Mouse (Mus musculus) midbrain, embryonic 12.5 days (tissue): ENCODE measurements at regions not wholly inside any gene's neighbourhood (a gene's known extent, or its start where the extent isn't known, plus 50 kb on each side); places are given as distances from the start of the nearest gene placed in this dataset.

Experiments used
- ATAC-seq: fragments of 200-750 bp; cut with Nextera tagmentation; 2 replicates; pipeline ENCODE4 v1.8.0; 2017; ENCODE audit warnings: low read depth, moderate TSS enrichment, moderate library complexity; ENCODE audit not compliant: low FRiP score
- H3K27ac ChIP-seq: fragments of 300-500 bp; sonication (generic); replicated peaks from 2 replicates; pipeline ENCODE4 v1.5.1; 2016; ENCODE audit warnings: mild to moderate bottlenecking
- H3K27me3 ChIP-seq: fragments of 300-500 bp; sonication (generic); 2 replicates; pipeline ENCODE4 v1.6.1; 2016; ENCODE audit warnings: mild to moderate bottlenecking
- H3K36me3 ChIP-seq: fragments of 300-500 bp; sonication (generic); 2 replicates; pipeline ENCODE4 v1.6.1; 2016
- H3K4me1 ChIP-seq: fragments of 300-500 bp; sonication (generic); 2 replicates; pipeline ENCODE4 v1.6.1; 2016
- H3K4me2 ChIP-seq: fragments of 300-500 bp; sonication (generic); replicated peaks from 2 replicates; pipeline ENCODE4 v1.6.1; 2016; ENCODE audit warnings: mild to moderate bottlenecking, moderate library complexity
- H3K4me3 ChIP-seq: fragments of 300-500 bp; sonication (generic); 2 replicates; pipeline ENCODE4 v1.5.1; 2016; ENCODE audit warnings: mild to moderate bottlenecking
- H3K9ac ChIP-seq: fragments of 300-500 bp; sonication (generic); replicated peaks from 2 replicates; pipeline ENCODE4 v1.6.1; 2016; ENCODE audit warnings: mild to moderate bottlenecking, moderate library complexity
- H3K9me3 ChIP-seq: fragments of 300-500 bp; sonication (generic); 2 replicates; pipeline ENCODE4 v1.6.1; 2016; ENCODE audit warnings: mild to moderate bottlenecking
- WGBS: fragments of 180-500 bp; shearing (Covaris S2); methylation state at CpG from one replicate; pipeline ENCODE4 v1.1.7; 2016; 5-methylcytosine and 5-hydroxymethylcytosine counted together

DNA sequence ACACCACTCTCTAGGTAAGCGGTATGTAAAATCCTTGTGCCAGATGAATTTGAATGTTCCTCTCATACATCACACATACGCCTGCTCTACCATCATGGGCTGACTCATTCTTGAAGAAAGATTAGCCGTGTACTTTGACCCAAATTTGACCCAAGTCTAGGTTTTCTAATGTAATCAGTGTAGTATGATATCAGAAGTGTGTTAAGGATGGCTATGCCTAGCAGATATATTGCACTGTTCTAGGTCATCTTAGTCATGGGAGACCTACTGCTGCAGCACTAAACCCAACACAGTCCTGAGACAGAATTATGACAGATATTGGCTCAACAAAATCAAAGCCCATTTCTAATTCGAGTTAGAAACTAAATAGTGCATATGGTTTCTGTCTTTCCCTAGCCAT lies 255.1 kb downstream of the Fam49a start:
- H3K27me3 ChIP-seq = no peaks in the 10 kb centered on the region
- no peaks in the 10 kb centered on the region for H3K36me3 ChIP-seq
- H3K9ac ChIP-seq = no peak overlapping the region
- no peak overlapping the region for H3K27ac ChIP-seq
- no peaks in the 10 kb centered on the region for H3K4me1 ChIP-seq
- ATAC-seq = no peak
- no peaks in the 10 kb centered on the region for H3K9me3 ChIP-seq
- H3K4me3 ChIP-seq = no peak overlapping the region
- WGBS = 88% methylated on average over 4 of the region's 4 CpGs
- H3K4me2 ChIP-seq = no peak overlapping the region

DNA sequence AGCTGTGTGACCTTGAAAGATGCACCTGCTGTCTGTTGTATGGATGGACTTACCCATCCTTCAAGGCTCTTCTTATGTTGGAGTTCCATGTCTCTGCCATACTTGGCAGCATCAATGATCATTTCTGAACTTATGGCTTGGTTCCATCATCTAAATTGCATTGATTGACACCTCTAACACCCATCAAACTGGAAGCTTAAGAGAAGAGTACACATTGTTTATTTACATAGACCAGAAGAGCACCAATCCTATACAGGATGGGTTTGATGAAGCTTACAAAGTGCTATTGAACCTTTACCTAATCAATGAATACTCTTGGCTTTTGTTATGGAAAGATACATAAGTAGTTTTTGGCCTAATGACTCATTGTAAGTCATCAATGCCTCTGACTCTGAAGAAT lies 248.8 kb downstream of the Fam49a start:
- no peak overlapping the region for H3K9ac ChIP-seq
- no peak for ATAC-seq
- H3K4me3 ChIP-seq = no peak overlapping the region
- H3K27me3 ChIP-seq = no peaks in the 10 kb centered on the region
- H3K4me1 ChIP-seq = peaks cover 25% of the 10 kb centered on the region
- no peak overlapping the region for H3K27ac ChIP-seq
- no peaks in the 10 kb centered on the region for H3K9me3 ChIP-seq
- no peak overlapping the region for H3K4me2 ChIP-seq
- no peaks in the 10 kb centered on the region for H3K36me3 ChIP-seq

DNA sequence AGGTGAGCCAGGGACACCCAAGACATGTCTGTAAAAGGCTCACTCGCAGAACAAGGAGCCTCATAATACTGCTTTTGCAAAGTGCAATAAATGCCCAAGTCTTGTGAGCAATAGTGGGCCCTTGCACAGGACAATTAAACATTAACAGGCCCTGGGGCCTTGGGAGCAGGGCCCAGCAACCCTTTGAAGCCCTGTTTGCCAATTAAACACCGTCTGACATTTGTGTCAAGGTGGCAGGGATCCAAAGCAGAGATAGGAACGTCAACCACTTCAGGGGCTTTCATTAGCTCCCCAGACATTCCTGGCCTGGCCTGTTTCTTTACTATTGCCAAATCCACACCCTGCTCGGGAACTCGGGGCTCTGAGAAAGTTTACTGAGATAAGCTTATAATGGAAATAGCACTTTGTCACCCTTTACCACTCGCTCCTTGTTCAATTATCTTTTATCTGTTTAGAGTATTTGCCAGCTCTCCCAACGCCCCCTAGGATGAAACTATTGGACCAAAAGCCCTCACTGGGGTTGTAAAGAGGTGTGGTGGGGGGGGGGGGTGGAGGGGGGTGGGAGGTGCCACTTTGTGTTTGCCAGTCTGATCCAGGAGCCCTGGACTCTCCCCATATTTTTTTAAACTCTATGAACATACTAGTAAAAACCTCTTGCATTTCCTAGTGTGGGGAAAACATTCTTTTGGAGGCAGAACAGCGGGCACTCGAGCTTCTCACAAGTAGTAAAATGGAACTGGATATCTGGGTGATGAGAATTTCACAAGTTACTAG lies 247.4 kb downstream of the Fam49a start:
- no peaks in the 10 kb centered on the region for H3K27me3 ChIP-seq
- no peak overlapping the region for H3K9ac ChIP-seq
- H3K4me2 ChIP-seq = no peak overlapping the region
- no peaks in the 10 kb centered on the region for H3K9me3 ChIP-seq
- no peaks in the 10 kb centered on the region for H3K36me3 ChIP-seq
- H3K4me1 ChIP-seq = peaks cover 25% of the 10 kb centered on the region
- no peak overlapping the region for H3K4me3 ChIP-seq
- ATAC-seq = peak; percentile 49; the same call in 1 of the 2 replicates
- 56% methylated on average over 9 of the region's 9 CpGs for WGBS
- 0 out of 2 replicates have a peak overlapping the region, but pooled peaks have one; percentile 10 for H3K27ac ChIP-seq

DNA sequence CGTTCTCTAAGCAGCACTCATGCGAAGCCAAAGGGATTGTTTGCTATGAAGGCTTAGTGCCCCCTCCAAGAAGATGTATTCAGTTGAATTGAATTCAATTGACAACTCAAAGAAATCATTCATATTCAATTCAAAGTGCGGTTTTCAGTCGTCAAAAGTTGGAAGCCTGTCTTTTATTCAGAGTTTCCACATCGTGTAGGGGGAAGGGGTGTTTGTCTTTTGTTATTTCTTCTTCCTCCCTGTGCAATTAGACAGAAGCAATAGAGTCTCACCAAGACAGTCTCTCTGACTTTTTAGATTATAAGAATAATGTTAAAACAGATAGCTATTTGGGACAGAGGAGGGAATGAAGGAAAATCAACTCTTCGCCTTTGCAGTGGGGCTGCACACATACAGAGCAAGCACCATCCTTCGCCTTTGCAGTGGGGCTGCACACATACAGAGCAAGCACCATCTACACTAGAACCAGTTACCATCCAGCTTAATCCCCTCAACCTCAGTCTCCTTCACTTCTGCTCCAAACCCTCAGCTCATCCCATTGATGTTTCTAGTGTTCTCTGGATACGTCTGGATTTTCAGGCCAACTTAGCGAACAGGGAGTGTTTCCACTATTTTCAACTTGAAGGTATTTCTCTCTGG lies 246.7 kb downstream of the Fam49a start:
- no peaks in the 10 kb centered on the region for H3K27me3 ChIP-seq
- 0 out of 2 replicates have a peak overlapping the region, but pooled peaks have one; percentile 10 for H3K27ac ChIP-seq
- no peak overlapping the region for H3K4me3 ChIP-seq
- H3K4me1 ChIP-seq = peaks cover 25% of the 10 kb centered on the region
- no peak overlapping the region for H3K9ac ChIP-seq
- no peaks in the 10 kb centered on the region for H3K36me3 ChIP-seq
- no peak overlapping the region for H3K4me2 ChIP-seq
- 36% methylated on average over 9 of the region's 9 CpGs for WGBS
- peak; percentile 30; the same call in 1 of the 2 replicates for ATAC-seq
- no peaks in the 10 kb centered on the region for H3K9me3 ChIP-seq

DNA sequence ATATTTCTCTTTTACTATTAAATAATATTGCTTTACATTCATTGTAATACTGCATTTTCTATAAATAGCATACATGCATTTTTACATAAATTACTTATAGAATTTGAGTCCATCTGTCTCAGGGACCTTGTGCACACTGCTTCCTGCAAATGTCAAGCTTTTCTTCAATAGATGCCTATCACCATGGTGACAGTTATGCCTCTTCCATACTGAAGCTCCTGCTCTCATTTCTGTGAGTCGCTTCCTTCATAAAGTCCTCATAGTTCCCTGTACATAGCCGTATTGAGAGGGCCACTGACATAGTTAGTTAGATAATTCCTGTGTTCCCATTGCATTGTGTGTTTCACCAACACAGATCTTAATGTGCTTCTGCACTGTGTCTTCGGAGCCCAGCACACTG lies 244.7 kb downstream of the Fam49a start:
- Histone ChIP-seq H3K9me3 (no peaks in the 10 kb centered on the region), H3K27me3 (no peaks in the 10 kb centered on the region), H3K4me2 (no peak overlapping the region), H3K27ac (no peak overlapping the region), H3K9ac (no peak overlapping the region), H3K4me1 (peaks cover 25% of the 10 kb centered on the region), H3K36me3 (no peaks in the 10 kb centered on the region), H3K4me3 (no peak overlapping the region)
- ATAC-seq = no peak
- 84% methylated on average over 3 of the region's 3 CpGs for WGBS

DNA sequence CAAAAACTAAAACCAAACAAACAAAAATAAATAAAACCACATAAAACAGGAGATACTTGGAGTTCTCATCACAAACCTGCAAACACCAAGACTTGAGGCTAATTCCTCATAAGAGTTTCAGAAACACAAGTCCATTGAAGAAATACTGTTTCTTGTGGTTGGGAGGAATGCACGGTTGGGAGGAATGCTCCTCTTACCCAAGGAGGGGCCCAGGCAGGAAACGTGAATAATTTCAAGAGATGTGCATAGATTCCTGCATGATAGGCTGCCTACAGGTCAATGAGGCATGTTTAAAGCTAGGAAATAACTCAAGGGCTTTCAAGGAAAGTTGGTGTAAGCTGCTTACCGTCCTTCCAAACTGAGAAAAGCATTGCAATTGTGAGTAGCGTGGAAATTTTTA lies 243.7 kb downstream of the Fam49a start:
- no peaks in the 10 kb centered on the region for H3K36me3 ChIP-seq
- no peak overlapping the region for H3K9ac ChIP-seq
- peaks cover 25% of the 10 kb centered on the region for H3K4me1 ChIP-seq
- no peaks in the 10 kb centered on the region for H3K9me3 ChIP-seq
- WGBS = 88% methylated on average over 4 of the region's 4 CpGs
- no peak overlapping the region for H3K4me2 ChIP-seq
- H3K27me3 ChIP-seq = no peaks in the 10 kb centered on the region
- no peak for ATAC-seq
- H3K27ac ChIP-seq = no peak overlapping the region
- H3K4me3 ChIP-seq = no peak overlapping the region

DNA sequence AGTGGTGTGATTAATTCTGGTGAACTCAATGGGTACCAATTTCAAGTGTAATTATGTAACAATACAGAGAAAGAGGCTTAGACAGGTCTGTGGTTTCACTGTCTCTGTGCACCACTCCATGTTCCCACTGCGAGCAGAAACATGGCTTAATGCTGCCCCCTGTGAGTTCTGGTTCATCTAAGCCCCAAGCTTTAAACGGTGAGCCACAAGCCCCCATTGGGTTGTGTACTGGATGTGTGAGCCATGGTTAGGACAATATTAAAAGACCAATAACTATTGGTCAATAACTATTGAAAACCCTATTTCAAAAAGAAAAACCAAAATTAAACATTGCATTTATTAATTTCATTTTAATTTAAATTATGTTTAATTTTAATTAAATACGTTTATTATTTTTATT lies 238.0 kb downstream of the Fam49a start:
- H3K9me3 ChIP-seq = no peaks in the 10 kb centered on the region
- H3K4me3 ChIP-seq = no peak overlapping the region
- H3K27me3 ChIP-seq = no peaks in the 10 kb centered on the region
- H3K4me1 ChIP-seq = no peaks in the 10 kb centered on the region
- ATAC-seq = no peak
- 57% methylated on average over 3 of the region's 3 CpGs for WGBS
- no peaks in the 10 kb centered on the region for H3K36me3 ChIP-seq
- no peak overlapping the region for H3K9ac ChIP-seq
- H3K4me2 ChIP-seq = no peak overlapping the region
- H3K27ac ChIP-seq = no peak overlapping the region

DNA sequence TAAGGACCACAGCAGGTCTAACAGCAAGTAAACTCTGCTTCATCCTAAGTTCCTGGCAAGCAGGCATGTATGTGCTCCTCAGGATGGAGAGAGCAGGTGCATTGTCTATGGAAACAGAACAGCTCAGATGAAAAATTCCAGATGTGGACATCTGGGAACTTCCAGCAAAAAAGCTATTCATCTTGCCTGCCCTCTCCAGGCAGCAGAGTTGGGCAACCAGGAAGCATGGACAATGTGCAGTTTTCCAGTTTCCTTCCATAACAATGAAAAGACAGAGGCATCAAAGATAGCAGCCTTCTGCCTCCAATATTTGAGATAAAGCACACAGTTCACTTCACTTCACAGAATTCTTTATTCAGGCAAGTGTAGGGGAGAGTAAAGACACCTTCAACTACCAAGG lies 236.7 kb downstream of the Fam49a start:
- no peaks in the 10 kb centered on the region for H3K9me3 ChIP-seq
- H3K4me1 ChIP-seq = no peaks in the 10 kb centered on the region
- no peak overlapping the region for H3K4me3 ChIP-seq
- no peaks in the 10 kb centered on the region for H3K36me3 ChIP-seq
- H3K27ac ChIP-seq = no peak overlapping the region
- H3K4me2 ChIP-seq = no peak overlapping the region
- no peaks in the 10 kb centered on the region for H3K27me3 ChIP-seq
- ATAC-seq = no peak
- no peak overlapping the region for H3K9ac ChIP-seq

DNA sequence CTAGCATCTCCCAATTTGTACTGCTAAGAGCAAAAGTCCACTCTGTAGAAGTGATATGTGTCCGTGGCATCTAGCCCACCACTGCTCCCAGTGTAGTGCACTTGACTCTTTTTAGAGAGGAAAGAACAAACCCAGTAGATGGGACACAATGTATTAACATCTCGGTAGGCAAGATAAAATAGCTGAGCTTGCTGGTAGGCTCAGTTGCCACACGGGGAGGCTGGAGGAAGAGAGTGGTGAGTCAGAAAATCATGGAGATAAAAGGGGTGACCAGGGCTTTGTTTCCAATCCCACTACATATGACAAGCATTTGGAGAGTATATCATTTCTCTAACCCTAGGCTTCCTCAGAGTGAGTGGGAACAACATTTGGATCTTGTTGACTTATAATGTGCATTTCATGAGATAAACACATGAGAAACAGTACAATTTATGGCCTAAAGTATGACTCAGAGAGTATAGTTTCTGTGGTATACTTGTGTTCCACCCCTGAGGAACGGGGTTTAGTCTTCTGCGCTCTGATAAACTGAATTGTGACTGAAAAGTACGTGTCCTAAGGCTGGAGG lies 235.4 kb downstream of the Fam49a start:
- H3K27ac ChIP-seq = no peak overlapping the region
- 84% methylated on average over 6 of the region's 6 CpGs for WGBS
- no peaks in the 10 kb centered on the region for H3K36me3 ChIP-seq

DNA sequence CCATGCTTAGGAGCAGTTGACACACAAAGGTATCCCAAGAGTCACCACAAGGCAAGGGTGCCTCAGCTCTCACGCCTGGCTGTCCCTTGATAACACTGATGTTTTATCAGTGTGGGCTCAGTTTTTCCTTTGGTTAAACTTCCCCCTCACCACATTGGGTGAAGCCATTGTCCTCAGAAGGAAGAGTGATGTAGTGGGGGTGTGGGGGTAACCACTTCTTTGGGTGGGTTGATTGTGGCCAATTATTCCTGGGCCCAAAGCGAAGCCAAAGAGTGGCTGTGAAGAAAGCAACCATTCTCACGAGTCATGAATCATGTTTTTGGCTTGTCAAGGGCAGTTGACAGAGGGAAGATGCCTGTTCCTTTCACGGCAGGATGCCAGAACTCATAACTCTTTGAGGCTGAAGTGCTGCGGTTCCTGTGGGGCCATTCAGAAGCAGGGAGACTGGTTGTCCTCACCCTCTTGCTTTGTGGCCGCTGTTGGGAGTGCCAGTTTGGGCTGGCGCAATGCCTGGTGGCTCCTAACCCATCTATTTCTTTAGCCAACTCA lies 234.7 kb downstream of the Fam49a start:
- ATAC-seq = no peak
- Histone ChIP-seq H3K4me2 (no peak overlapping the region), H3K9me3 (no peaks in the 10 kb centered on the region), H3K4me3 (no peak overlapping the region), H3K27ac (no peak overlapping the region), H3K27me3 (no peaks in the 10 kb centered on the region), H3K36me3 (no peaks in the 10 kb centered on the region), H3K4me1 (no peaks in the 10 kb centered on the region), H3K9ac (no peak overlapping the region)
- 94% methylated on average over 7 of the region's 7 CpGs for WGBS

More for the DNA sequence above, 235.4 kb downstream of the Fam49a start:
- Histone ChIP-seq H3K4me1 (no peaks in the 10 kb centered on the region), H3K4me2 (no peak overlapping the region), H3K9me3 (no peaks in the 10 kb centered on the region), H3K4me3 (no peak overlapping the region), H3K27me3 (no peaks in the 10 kb centered on the region), H3K9ac (no peak overlapping the region)
- ATAC-seq = no peak

DNA sequence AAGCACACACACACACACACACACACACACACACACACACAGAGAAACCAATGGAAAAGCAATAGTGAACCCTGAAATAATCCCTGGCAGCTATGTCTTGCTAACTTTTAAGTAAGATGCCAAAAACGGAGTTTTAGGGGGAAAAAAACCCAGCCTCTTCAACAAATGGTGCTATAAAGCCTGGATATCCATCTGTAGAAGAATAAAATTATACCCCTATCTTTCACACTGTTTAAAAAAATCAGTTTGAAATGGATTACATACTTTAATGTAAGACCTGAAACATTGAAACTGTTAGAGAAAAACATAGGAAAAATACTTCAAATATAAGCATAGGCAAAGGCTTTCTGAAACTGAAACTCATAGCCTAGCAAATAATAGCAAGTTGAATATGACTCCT lies 228.2 kb downstream of the Fam49a start:
- no peaks in the 10 kb centered on the region for H3K4me1 ChIP-seq
- ATAC-seq = no peak
- H3K9ac ChIP-seq = no peak overlapping the region
- H3K4me3 ChIP-seq = no peak overlapping the region
- no peak overlapping the region for H3K27ac ChIP-seq
- WGBS = 86% methylated on average over 1 of the region's 1 CpGs
- H3K4me2 ChIP-seq = no peak overlapping the region
- no peaks in the 10 kb centered on the region for H3K27me3 ChIP-seq
- no peaks in the 10 kb centered on the region for H3K9me3 ChIP-seq
- H3K36me3 ChIP-seq = no peaks in the 10 kb centered on the region

DNA sequence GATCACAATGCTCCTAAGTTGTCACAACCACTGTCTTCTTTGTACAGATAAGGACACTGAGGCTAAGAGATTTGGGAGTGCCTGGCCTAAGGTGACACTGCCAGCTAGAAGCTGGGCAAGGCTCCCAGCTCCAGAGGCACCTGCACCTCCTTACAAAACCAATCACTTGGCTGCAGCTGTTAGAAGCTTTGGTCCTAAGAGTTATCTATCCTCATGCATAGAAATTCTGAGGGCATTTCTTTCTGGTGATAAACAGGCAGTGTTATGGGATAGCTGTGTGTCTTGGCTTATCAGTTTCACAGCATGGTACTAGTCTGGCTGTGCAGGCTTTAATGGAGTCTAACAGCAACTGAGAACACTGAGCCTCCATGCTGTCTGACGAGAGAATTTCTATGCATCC lies 226.2 kb downstream of the Fam49a start:
- Histone ChIP-seq H3K9ac (no peak overlapping the region), H3K36me3 (no peaks in the 10 kb centered on the region), H3K27ac (no peak overlapping the region), H3K4me3 (no peak overlapping the region), H3K4me1 (no peaks in the 10 kb centered on the region), H3K27me3 (no peaks in the 10 kb centered on the region), H3K9me3 (no peaks in the 10 kb centered on the region), H3K4me2 (no peak overlapping the region)
- no peak for ATAC-seq
- 85% methylated on average over 1 of the region's 1 CpGs for WGBS
